Mouse (Mus musculus): ENCODE measurements around the gene Atp2b1. TPM values are rescaled to one million over a fixed set of nuclear protein-coding genes. Genes with fewer than 3 reads are reported as not detected.

The Atp2b1 gene
- polyA plus RNA-seq, 1 experiment from 2014 or later: 38.1 TPM

GRCm38 (mm10) chr10:98946031-98946791 is 32.0 kb downstream of the Atp2b1 start:
- no peak overlapping the region for H3K9ac ChIP-seq
- 77% methylated on average over 9 of the region's 9 CpGs for WGBS (ENCODE audit: insufficient replicate concordance)
- no peak overlapping the region for H3K4me3 ChIP-seq (replicated peaks)
- H3K9me3 ChIP-seq (replicated peaks): no peaks in the 10 kb centered on the region
- no peak overlapping the region for H3K4me2 ChIP-seq
- ATAC-seq (ENCODE audit: low read depth) (no peak), DNase-seq (no peak)
- no peaks in the 10 kb centered on the region for H3K36me3 ChIP-seq
- peaks cover 45% of the 10 kb centered on the region for H3K4me1 ChIP-seq (replicated peaks)
- no peak overlapping the region for H3K27ac ChIP-seq
- no peaks in the 10 kb centered on the region for H3K27me3 ChIP-seq

- WGBS (ENCODE audit: insufficient replicate concordance): 28% methylated on average over 2 of the region's 2 CpGs
- H3K9ac ChIP-seq: no peak overlapping the region
- H3K4me2 ChIP-seq: no peak overlapping the region
- DNase-seq (no peak), ATAC-seq (ENCODE audit: low read depth) (no peak)
- H3K9me3 ChIP-seq (replicated peaks): no peaks in the 10 kb centered on the region
- peaks cover 52% of the 10 kb centered on the region for H3K4me1 ChIP-seq (replicated peaks)
- H3K27ac ChIP-seq: no peak overlapping the region
- no peaks in the 10 kb centered on the region for H3K36me3 ChIP-seq
- H3K27me3 ChIP-seq: no peaks in the 10 kb centered on the region
- no peak overlapping the region for H3K4me3 ChIP-seq (replicated peaks)
These were observed 33.0 kb downstream of the Atp2b1 start for GRCm38 (mm10) chr10:98947206-98947605.

DNA sequence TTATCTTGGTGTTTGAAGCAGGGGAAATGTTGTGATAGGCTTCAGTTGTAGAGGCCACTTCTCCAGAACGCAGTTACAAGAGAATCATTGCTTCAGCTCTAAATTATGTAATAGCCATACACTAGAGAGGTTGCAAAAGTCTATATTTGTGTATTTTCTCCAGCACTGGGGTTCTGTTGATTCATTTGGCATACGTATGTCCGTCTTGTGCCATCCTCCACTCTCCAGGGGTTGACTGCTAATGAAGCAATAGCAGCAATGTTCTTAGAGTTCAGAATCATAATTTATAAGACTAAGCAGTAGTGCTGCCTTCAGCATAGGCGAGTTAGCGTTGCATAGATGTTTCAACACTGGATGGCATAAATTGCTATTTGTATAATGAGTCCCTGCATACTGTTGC is 33.9 kb downstream of the Atp2b1 start:
- Histone ChIP-seq H3K4me2 (no peak overlapping the region), H3K27me3 (no peaks in the 10 kb centered on the region), H3K27ac (no peak overlapping the region), H3K9ac (no peak overlapping the region), H3K4me3 (replicated peaks) (no peak overlapping the region), H3K4me1 (replicated peaks) (peaks cover 50% of the 10 kb centered on the region), H3K36me3 (no peaks in the 10 kb centered on the region), H3K9me3 (replicated peaks) (no peaks in the 10 kb centered on the region)
- 77% methylated on average over 5 of the region's 5 CpGs for WGBS (ENCODE audit: insufficient replicate concordance)
- no peak for ATAC-seq (ENCODE audit: low read depth)
- no peak for DNase-seq

GRCm38 (mm10) chr10:98949750-98950149 is 35.5 kb downstream of the Atp2b1 start:
- no peaks in the 10 kb centered on the region for H3K9me3 ChIP-seq (replicated peaks)
- no peak overlapping the region for H3K27ac ChIP-seq
- 7% methylated on average over 1 of the region's 1 CpGs for WGBS (ENCODE audit: insufficient replicate concordance)
- no peak overlapping the region for H3K9ac ChIP-seq
- DNase-seq (no peak), ATAC-seq (ENCODE audit: low read depth) (peak; percentile 58)
- peaks cover 50% of the 10 kb centered on the region for H3K4me1 ChIP-seq (replicated peaks)
- no peaks in the 10 kb centered on the region for H3K36me3 ChIP-seq
- H3K4me3 ChIP-seq (replicated peaks): no peak overlapping the region
- H3K27me3 ChIP-seq: no peaks in the 10 kb centered on the region
- H3K4me2 ChIP-seq: no peak overlapping the region

DNA sequence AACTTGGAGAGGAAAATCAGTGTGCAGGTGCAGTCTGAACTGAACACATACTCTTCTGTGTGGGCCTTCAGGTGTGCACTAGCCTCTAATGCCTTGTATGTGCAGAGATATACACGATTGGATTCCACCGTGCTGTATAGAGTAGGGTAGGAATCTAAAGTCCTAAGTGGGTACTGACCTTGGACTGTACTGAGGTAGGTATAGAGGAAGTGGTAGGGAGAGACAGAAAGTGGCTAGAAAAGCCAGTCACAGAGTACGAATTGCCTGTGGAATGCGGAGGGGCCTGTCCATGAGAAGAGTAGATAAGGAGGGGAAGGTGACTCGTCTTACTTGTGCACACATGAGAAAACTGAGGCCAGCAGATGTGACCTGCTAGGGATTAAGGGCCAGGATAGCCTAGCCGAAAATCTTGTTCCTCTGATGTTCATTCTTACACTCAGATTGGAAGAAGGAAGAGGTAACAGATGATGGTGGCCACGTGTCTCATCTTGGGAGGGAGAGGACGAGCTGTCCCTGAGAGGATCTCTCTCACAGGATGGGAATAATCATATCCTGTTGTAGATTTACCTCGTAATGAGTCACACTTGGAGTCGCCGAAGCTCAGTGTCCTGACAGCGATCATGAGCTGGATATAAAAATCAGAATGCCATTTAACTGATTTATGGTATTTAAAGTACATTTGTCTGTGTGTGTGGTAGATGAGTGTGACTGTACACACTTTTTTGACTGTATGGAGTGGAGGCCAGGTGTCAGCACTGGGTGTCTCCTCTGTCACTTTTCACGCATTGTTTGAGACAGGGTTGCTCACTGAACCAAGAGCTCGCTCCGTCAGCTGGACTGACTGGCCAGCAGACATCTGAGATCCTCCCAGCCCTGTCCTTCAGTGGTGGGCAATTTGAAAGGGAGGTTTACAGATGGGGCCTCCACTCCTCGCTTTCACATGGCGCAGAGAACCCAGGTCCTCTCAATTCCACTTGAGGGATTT is 37.4 kb downstream of the Atp2b1 start:
- Histone ChIP-seq H3K4me1 (replicated peaks) (peaks cover 51% of the 10 kb centered on the region), H3K9ac (no peak overlapping the region), H3K27ac (no peak overlapping the region), H3K27me3 (no peaks in the 10 kb centered on the region), H3K9me3 (replicated peaks) (no peaks in the 10 kb centered on the region), H3K4me2 (no peak overlapping the region), H3K4me3 (replicated peaks) (no peak overlapping the region), H3K36me3 (no peaks in the 10 kb centered on the region)
- DNase-seq (no peak), ATAC-seq (ENCODE audit: low read depth) (no peak)
- 67% methylated on average over 17 of the region's 17 CpGs for WGBS (ENCODE audit: insufficient replicate concordance)

DNA sequence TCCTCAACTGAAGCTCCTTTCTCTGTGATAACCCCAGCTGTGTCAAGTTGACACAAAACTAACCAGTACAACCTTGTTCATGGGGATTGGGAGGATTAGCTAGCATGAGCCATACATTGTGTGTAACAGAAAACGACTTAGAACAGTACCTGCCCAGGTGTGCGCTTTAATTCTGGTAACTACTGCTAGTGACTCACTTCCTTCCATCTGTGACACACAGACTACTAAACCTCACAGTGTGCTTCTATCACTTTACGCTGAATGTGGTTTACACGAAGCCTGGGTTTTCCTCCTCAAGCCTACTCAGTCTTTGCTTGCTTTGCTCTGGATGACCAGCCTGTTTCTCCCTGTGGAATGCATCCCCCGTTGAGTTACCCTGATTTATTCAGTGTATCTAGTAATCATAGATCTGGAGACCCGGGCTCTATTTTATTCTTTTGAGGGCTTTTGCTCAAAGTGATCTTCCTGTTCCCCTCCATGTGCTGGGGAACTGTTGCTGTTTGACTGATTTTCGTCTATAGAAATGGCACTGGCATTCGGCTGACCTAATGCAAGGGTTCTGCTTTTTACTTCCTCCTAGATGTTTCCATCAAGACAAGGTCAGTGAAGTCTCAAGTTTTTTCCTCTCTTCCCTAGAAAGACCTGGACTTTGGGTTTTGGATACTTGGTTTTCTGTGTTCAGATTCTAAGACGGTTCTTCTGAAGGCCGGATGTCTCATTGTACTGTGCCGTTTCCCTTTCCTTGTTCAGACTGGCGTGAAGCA is 40.2 kb downstream of the Atp2b1 start:
- WGBS (ENCODE audit: insufficient replicate concordance): 53% methylated on average over 12 of the region's 12 CpGs
- H3K36me3 ChIP-seq: no peaks in the 10 kb centered on the region
- no peak overlapping the region for H3K9ac ChIP-seq
- no peaks in the 10 kb centered on the region for H3K9me3 ChIP-seq (replicated peaks)
- peaks cover 45% of the 10 kb centered on the region for H3K4me1 ChIP-seq (replicated peaks)
- ATAC-seq (ENCODE audit: low read depth): no peak
- H3K27me3 ChIP-seq: no peaks in the 10 kb centered on the region
- no peak overlapping the region for H3K27ac ChIP-seq
- no peak overlapping the region for H3K4me3 ChIP-seq (replicated peaks)
- no peak for DNase-seq
- H3K4me2 ChIP-seq: no peak overlapping the region

GRCm38 (mm10) chr10:98956124-98956523 is 41.9 kb downstream of the Atp2b1 start:
- Histone ChIP-seq H3K4me3 (replicated peaks) (no peak overlapping the region), H3K4me2 (no peak overlapping the region), H3K9me3 (replicated peaks) (no peaks in the 10 kb centered on the region), H3K9ac (no peak overlapping the region), H3K27me3 (no peaks in the 10 kb centered on the region), H3K27ac (no peak overlapping the region), H3K4me1 (replicated peaks) (peaks cover 42% of the 10 kb centered on the region), H3K36me3 (no peaks in the 10 kb centered on the region)
- 72% methylated on average over 3 of the region's 3 CpGs for WGBS (ENCODE audit: insufficient replicate concordance)
- DNase-seq (no peak), ATAC-seq (ENCODE audit: low read depth) (no peak)

DNA sequence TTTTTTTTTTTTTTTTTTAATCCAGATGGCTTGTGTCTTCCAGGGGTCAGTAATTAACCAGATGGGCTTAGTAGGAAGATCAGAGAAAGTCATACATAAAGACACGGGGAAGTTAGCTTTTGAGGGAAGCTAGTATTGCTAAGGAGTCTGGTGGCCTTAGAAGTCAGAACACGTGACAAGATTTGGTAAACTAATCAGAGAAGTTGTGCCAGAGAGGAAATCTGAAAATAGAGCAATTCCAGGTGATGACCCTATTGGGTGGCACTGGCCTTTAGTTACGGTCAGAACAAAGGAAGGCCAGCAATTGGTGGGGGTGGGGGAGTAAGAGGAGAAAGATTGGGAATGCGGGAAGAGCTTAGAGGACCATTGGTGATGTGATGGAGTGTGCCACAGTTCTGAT is 44.5 kb downstream of the Atp2b1 start:
- Histone ChIP-seq H3K27me3 (no peaks in the 10 kb centered on the region), H3K9ac (no peak overlapping the region), H3K4me2 (no peak overlapping the region), H3K36me3 (no peaks in the 10 kb centered on the region), H3K4me1 (replicated peaks) (peaks cover 54% of the 10 kb centered on the region), H3K27ac (no peak overlapping the region), H3K4me3 (replicated peaks) (no peak overlapping the region), H3K9me3 (replicated peaks) (no peaks in the 10 kb centered on the region)
- WGBS (ENCODE audit: insufficient replicate concordance): 58% methylated on average over 4 of the region's 4 CpGs
- DNase-seq (no peak), ATAC-seq (ENCODE audit: low read depth) (no peak)

- H3K4me1 ChIP-seq (replicated peaks): peaks cover 56% of the 10 kb centered on the region
- no peak for ATAC-seq (ENCODE audit: low read depth)
- WGBS (ENCODE audit: insufficient replicate concordance): 80% methylated on average over 6 of the region's 6 CpGs
These were observed 45.2 kb downstream of the Atp2b1 start for GRCm38 (mm10) chr10:98959385-98959784.

DNA sequence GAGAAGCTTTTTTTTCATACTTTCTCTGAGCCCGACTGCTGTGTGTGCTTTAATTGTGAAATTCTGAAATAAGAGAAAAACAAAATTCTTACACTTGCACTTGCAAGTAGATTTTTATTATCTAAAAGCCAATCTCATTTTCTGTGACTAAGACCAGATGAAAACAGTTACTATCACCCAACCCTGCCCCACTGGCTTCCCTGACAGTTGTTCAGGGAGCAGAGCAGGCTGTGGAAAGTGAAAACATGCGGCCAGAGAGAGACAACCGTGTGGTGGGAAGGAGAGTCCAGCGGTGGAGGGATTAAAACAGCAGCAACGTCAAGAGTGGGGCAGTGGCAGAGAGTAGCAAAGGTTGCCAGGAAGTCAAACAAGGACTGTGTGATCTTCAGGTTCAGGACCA is 46.7 kb downstream of the Atp2b1 start:
- Histone ChIP-seq H3K9me3 (replicated peaks) (no peaks in the 10 kb centered on the region), H3K4me3 (replicated peaks) (no peak overlapping the region), H3K4me2 (peak overlapping the region; percentile 18; the same call in 1 of the 2 replicates), H3K4me1 (replicated peaks) (peaks cover 54% of the 10 kb centered on the region), H3K27me3 (no peaks in the 10 kb centered on the region), H3K36me3 (no peaks in the 10 kb centered on the region), H3K9ac (no peak overlapping the region), H3K27ac (peak overlapping the region; percentile 40; the same call in 1 of the 2 replicates)
- DNase-seq (no peak), ATAC-seq (ENCODE audit: low read depth) (no peak)
- 53% methylated on average over 5 of the region's 5 CpGs for WGBS (ENCODE audit: insufficient replicate concordance)

More at GRCm38 (mm10) chr10:98959385-98959784, 45.2 kb downstream of the Atp2b1 start:
- Histone ChIP-seq H3K9ac (no peak overlapping the region), H3K27me3 (no peaks in the 10 kb centered on the region), H3K27ac (no peak overlapping the region), H3K4me2 (no peak overlapping the region), H3K4me3 (replicated peaks) (no peak overlapping the region), H3K36me3 (no peaks in the 10 kb centered on the region), H3K9me3 (replicated peaks) (no peaks in the 10 kb centered on the region)
- no peak for DNase-seq

GRCm38 (mm10) chr10:98962092-98962491 is 47.9 kb downstream of the Atp2b1 start:
- 71% methylated on average over 8 of the region's 8 CpGs for WGBS (ENCODE audit: insufficient replicate concordance)
- ATAC-seq (ENCODE audit: low read depth) (no peak), DNase-seq (no peak)
- Histone ChIP-seq H3K4me1 (replicated peaks) (peaks cover 45% of the 10 kb centered on the region), H3K36me3 (no peaks in the 10 kb centered on the region), H3K4me3 (replicated peaks) (no peak overlapping the region), H3K27me3 (no peaks in the 10 kb centered on the region), H3K9ac (no peak overlapping the region), H3K9me3 (replicated peaks) (no peaks in the 10 kb centered on the region), H3K27ac (no peak overlapping the region), H3K4me2 (peak overlapping the region; percentile 10; the same call in 1 of the 2 replicates)

All from liver, embryonic 13.5 days (tissue).